Mouse (Mus musculus): ENCODE data around the gene Hivep2. TPM values are rescaled to one million over a fixed set of nuclear protein-coding genes. Genes with fewer than 3 reads are reported as not detected.

Gene Hivep2
- polyA plus RNA-seq (2015; fragmentation: Nextera tagmentation; extraction: Ambion mirVana) = 5.5 and 6.5 TPM in 2 replicates

GRCm38 (mm10) chr10:13965974-13966829 lies at the start of gene Hivep2:
Gene Hivep2 (plus strand): TSS chr10:13966075.
- Histone ChIP-seq H3K4me2 (replicated peaks) (peak within 1 kb of the TSS; percentile 100), H3K27me3 (peaks cover 35% of the 10 kb centered on the region), H3K36me3 (no peaks in the 10 kb centered on the region), H3K9ac (peak within 1 kb of the TSS; percentile 83), H3K4me1 (peaks cover 15% of the 10 kb centered on the region), H3K4me3 (peak within 1 kb of the TSS; percentile 66), H3K27ac (peak within 1 kb of the TSS; percentile 93), H3K9me3 (no peaks in the 10 kb centered on the region)
- WGBS = under 1% methylated on average over 65 of the region's 67 CpGs
- peak; percentile 45 for ATAC-seq (ENCODE audit: low FRiP score, low read depth)

GRCm38 (mm10) chr10:13916645-13917342 lies 49.1 kb upstream of the Hivep2 start:
- 0 out of 2 replicates have a peak overlapping the region, but pooled peaks have one; percentile 2 for H3K4me2 ChIP-seq (replicated peaks)
- H3K9ac ChIP-seq = no peak overlapping the region
- H3K9me3 ChIP-seq = no peaks in the 10 kb centered on the region
- no peak overlapping the region for H3K27ac ChIP-seq
- no peaks in the 10 kb centered on the region for H3K27me3 ChIP-seq
- H3K4me3 ChIP-seq = no peak overlapping the region
- no peaks in the 10 kb centered on the region for H3K36me3 ChIP-seq
- ATAC-seq (ENCODE audit: low FRiP score, low read depth) = peak; percentile 75
- 46% methylated on average over 12 of the region's 12 CpGs for WGBS
- H3K4me1 ChIP-seq = 0 out of 2 replicates have a peak, but pooled peaks cover 4% of the 10 kb centered on the region

GRCm38 (mm10) chr10:13921641-13922385 lies 44.1 kb upstream of the Hivep2 start:
- Histone ChIP-seq H3K27me3 (no peaks in the 10 kb centered on the region), H3K4me3 (no peak overlapping the region), H3K36me3 (no peaks in the 10 kb centered on the region), H3K9ac (no peak overlapping the region), H3K4me1 (0 out of 2 replicates have a peak, but pooled peaks cover under 1% of the 10 kb centered on the region), H3K27ac (no peak overlapping the region), H3K4me2 (replicated peaks) (no peak overlapping the region), H3K9me3 (no peaks in the 10 kb centered on the region)
- WGBS = 78% methylated on average over 9 of the region's 9 CpGs
- ATAC-seq (ENCODE audit: low FRiP score, low read depth) = no peak

GRCm38 (mm10) chr10:13929306-13929705 lies 36.6 kb upstream of the Hivep2 start:
- Histone ChIP-seq H3K9ac (no peak overlapping the region), H3K4me1 (no peaks in the 10 kb centered on the region), H3K9me3 (no peaks in the 10 kb centered on the region), H3K4me3 (no peak overlapping the region), H3K27ac (no peak overlapping the region), H3K36me3 (no peaks in the 10 kb centered on the region), H3K27me3 (no peaks in the 10 kb centered on the region), H3K4me2 (replicated peaks) (no peak overlapping the region)
- no peak for ATAC-seq (ENCODE audit: low FRiP score, low read depth)
- 81% methylated on average over 5 of the region's 5 CpGs for WGBS

- Histone ChIP-seq H3K4me1 (no peaks in the 10 kb centered on the region), H3K4me3 (no peak overlapping the region), H3K4me2 (replicated peaks) (no peak overlapping the region), H3K9ac (no peak overlapping the region), H3K9me3 (no peaks in the 10 kb centered on the region), H3K27ac (no peak overlapping the region), H3K36me3 (no peaks in the 10 kb centered on the region), H3K27me3 (no peaks in the 10 kb centered on the region)
- WGBS = 76% methylated on average over 3 of the region's 3 CpGs
- no peak for ATAC-seq (ENCODE audit: low FRiP score, low read depth)
Measured at GRCm38 (mm10) chr10:13932147-13932546, 33.7 kb upstream of the Hivep2 start.

- no peak overlapping the region for H3K27ac ChIP-seq
- no peaks in the 10 kb centered on the region for H3K36me3 ChIP-seq
- H3K9me3 ChIP-seq = no peaks in the 10 kb centered on the region
- H3K4me3 ChIP-seq = no peak overlapping the region
- no peak overlapping the region for H3K4me2 ChIP-seq (replicated peaks)
- no peak overlapping the region for H3K9ac ChIP-seq
- no peaks in the 10 kb centered on the region for H3K27me3 ChIP-seq
- 81% methylated on average over 7 of the region's 7 CpGs for WGBS
- H3K4me1 ChIP-seq = no peaks in the 10 kb centered on the region
- ATAC-seq (ENCODE audit: low FRiP score, low read depth) = no peak
Measured at GRCm38 (mm10) chr10:13933320-13933719, 32.6 kb upstream of the Hivep2 start.

- H3K27ac ChIP-seq = no peak overlapping the region
- no peak overlapping the region for H3K4me3 ChIP-seq
- H3K4me2 ChIP-seq (replicated peaks) = no peak overlapping the region
- no peaks in the 10 kb centered on the region for H3K36me3 ChIP-seq
- no peak for ATAC-seq (ENCODE audit: low FRiP score, low read depth)
- H3K27me3 ChIP-seq = no peaks in the 10 kb centered on the region
- no peaks in the 10 kb centered on the region for H3K4me1 ChIP-seq
- no peaks in the 10 kb centered on the region for H3K9me3 ChIP-seq
- WGBS = 69% methylated on average over 2 of the region's 2 CpGs
- H3K9ac ChIP-seq = no peak overlapping the region
Measured at GRCm38 (mm10) chr10:13935646-13936045, 30.2 kb upstream of the Hivep2 start.

GRCm38 (mm10) chr10:13941406-13941805 lies 24.5 kb upstream of the Hivep2 start:
- no peaks in the 10 kb centered on the region for H3K27me3 ChIP-seq

GRCm38 (mm10) chr10:13943706-13944105 lies 22.2 kb upstream of the Hivep2 start:
- H3K4me2 ChIP-seq (replicated peaks) = no peak overlapping the region
- no peak for ATAC-seq (ENCODE audit: low FRiP score, low read depth)
- no peaks in the 10 kb centered on the region for H3K36me3 ChIP-seq
- H3K4me3 ChIP-seq = no peak overlapping the region
- H3K9me3 ChIP-seq = no peaks in the 10 kb centered on the region
- H3K4me1 ChIP-seq = no peaks in the 10 kb centered on the region
- no peak overlapping the region for H3K9ac ChIP-seq
- H3K27ac ChIP-seq = no peak overlapping the region
- 44% methylated on average over 3 of the region's 3 CpGs for WGBS
- no peaks in the 10 kb centered on the region for H3K27me3 ChIP-seq

More at GRCm38 (mm10) chr10:13941406-13941805, 24.5 kb upstream of the Hivep2 start:
- Histone ChIP-seq H3K4me3 (no peak overlapping the region), H3K4me2 (replicated peaks) (no peak overlapping the region), H3K9ac (no peak overlapping the region), H3K36me3 (no peaks in the 10 kb centered on the region), H3K27ac (no peak overlapping the region), H3K9me3 (no peaks in the 10 kb centered on the region), H3K4me1 (no peaks in the 10 kb centered on the region)
- ATAC-seq (ENCODE audit: low FRiP score, low read depth) = no peak
- 94% methylated on average over 2 of the region's 2 CpGs for WGBS

GRCm38 (mm10) chr10:13946498-13946897 lies 19.4 kb upstream of the Hivep2 start:
- WGBS = 74% methylated on average over 7 of the region's 7 CpGs
- no peak overlapping the region for H3K9ac ChIP-seq
- no peaks in the 10 kb centered on the region for H3K27me3 ChIP-seq
- no peak for ATAC-seq (ENCODE audit: low FRiP score, low read depth)
- H3K4me1 ChIP-seq = no peaks in the 10 kb centered on the region
- no peaks in the 10 kb centered on the region for H3K36me3 ChIP-seq
- no peaks in the 10 kb centered on the region for H3K9me3 ChIP-seq
- H3K4me2 ChIP-seq (replicated peaks) = no peak overlapping the region
- no peak overlapping the region for H3K4me3 ChIP-seq
- H3K27ac ChIP-seq = no peak overlapping the region

GRCm38 (mm10) chr10:13962965-13963364 lies 2.9 kb upstream of the Hivep2 start:
- Histone ChIP-seq H3K27ac (no peak overlapping the region), H3K9me3 (no peaks in the 10 kb centered on the region), H3K27me3 (peaks cover 31% of the 10 kb centered on the region), H3K4me1 (peaks cover 12% of the 10 kb centered on the region), H3K36me3 (no peaks in the 10 kb centered on the region), H3K4me3 (no peak overlapping the region), H3K9ac (no peak overlapping the region), H3K4me2 (replicated peaks) (no peak overlapping the region)
- WGBS = 47% methylated on average over 2 of the region's 2 CpGs
- ATAC-seq (ENCODE audit: low FRiP score, low read depth) = no peak

All from limb, embryonic 13.5 days (tissue).